Mouse (Mus musculus): ENCODE data around the gene Znrf4.

The Znrf4 gene

DNA sequence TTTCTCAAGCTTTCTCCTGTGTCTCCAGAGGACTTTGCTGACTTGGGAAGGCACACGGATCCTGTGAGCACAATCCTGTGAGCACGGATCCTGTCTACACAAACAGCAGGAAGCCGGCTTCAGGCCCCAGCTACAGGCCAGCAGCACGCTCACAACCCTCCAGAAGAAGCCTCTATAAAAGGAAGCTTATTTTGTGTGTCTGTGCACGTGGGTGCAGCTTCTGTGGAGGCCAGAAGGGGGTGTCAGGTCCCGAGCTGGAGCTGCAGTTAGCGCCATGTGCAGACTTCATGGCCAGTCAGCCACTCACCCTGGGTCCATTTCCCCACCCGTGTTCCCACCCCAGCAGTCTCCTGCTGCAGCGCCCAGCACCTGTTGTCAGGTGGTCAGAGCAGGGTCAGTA, 43.9 kb downstream of the Znrf4 start:
- no peak for DNase-seq (ENCODE audit: low spot score in 2 of 2)

DNA sequence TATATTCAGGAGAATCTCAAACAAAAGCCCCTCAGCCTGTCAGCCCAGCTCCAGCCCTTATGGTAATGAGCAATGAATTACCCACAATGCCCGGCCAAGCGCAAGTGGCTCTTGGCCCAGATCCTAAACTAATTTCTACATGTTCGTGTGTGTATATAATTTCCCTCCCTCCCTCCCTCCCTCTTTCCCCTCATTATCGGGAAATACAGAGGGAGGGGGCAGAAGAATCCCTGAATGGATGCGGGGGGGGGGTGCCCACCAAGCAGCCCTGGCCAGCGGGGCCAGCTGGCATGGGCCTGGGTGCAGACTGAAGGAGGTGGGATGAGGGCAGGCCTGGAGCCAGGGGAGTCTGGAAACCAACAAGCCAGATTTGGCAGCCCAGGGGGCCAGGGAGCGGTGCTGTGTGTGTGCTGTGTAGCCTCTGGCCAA, 44.8 kb downstream of the Znrf4 start:
- DNase-seq (ENCODE audit: low spot score in 2 of 2) = no peak

DNA sequence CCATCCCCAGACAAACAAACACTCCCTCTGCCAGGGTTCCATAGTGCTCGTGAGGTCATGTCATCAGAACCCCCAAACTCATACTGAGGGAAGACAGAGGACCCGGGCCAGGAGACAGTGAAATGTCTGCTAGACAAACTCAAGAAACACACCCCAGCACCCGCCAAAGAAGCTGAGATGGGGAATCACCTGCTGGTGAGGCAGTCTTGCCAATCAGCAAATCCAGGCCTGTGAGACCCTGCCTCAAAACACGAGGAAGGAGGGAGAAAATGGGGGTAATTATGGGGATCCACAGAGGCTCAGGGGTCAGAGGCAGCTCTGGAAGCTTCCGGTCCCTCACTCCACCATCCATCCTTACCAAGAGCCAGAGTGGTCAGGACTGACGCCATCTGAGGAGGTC, 45.5 kb downstream of the Znrf4 start:
- no peak for DNase-seq (ENCODE audit: low spot score in 2 of 2)

DNA sequence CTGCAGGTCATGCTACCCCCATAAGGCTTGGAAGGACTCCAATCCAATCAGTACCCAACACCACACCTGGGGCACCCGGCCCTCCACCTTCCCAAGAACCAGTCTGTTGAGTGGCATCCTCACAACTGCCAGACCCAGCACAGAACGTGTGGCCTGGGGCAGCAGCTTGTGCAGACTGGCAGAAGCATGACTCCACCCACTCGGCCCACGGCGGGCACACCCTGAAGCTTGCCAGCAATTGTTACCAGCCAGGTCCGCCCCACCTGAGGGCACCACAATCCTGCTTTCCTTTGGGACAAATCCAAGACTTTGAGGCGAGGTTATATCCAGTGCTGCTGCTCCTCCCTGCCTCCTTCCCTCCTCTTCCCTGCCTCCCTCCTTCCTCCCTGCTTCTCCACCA, 47.4 kb downstream of the Znrf4 start:
- DNase-seq (ENCODE audit: low spot score in 2 of 2) = no peak

DNA sequence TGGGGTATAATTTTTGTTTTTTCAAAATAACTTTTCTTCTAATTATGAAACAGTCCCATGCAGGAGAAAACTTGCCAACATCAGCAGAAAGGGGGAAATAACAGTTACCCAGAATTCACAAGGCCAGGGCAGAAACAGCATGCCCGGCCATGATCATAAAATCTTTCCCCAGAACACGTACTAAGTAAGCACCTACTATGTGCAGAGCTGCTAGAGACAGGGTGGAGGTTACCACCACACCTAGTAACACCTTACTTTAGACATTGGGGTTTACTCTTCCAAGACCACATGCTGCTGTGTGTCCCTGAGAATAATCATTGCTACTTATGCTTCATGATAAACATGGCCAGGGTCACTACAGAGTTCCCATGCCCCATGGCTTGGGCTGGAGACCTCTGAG, 47.9 kb downstream of the Znrf4 start:
- DNase-seq (ENCODE audit: low spot score in 2 of 2) = no peak

DNA sequence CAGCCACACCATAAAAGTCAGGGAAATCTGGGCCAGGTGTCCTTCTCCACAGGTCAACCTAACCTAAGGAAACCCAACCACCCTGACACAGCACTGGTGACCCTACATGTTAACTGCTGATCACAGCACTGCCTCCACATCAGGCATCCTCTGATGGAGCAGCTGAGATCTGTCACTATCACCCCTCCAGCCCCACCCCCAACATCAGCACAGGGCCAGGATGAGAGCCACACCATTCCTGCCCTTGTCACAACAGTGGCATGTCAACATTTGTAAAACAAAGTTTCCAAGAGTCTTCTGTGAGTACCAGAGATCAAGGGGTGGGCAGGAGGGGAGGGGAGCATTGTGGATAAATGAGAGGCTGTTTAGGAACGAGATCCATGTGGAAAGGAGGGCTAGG, 48.7 kb downstream of the Znrf4 start:
- DNase-seq (ENCODE audit: low spot score in 2 of 2) = no peak

DNA sequence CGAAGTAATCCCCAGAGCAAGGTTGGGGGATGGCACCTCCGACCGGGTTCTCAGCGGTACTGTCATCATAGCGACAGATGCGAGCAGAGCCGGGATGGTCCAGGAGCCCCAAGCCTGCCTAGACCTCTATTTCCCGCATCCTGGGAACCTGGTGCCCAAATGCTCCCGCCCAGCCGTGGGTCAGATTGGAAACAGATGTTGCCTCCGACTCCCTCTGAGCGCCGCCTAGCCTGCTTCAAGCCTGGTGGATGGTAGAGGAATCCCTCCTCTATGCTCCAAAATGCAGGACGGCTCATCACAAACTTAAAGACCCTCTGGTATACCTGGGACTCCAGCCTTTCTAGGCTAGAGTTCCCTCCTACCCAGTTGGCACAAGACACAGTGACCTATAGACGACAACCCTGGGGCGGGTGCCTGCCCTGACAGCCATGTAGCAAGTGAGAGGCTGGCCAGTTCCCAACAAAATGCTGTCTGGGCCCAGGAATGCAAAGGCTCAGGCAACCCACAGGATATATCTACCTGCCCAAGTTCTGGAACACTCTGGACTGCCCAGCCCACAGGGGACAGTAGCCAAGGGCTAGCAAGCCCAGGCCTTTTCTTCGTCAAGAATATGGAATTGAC, 49.3 kb downstream of the Znrf4 start:
- no peak for DNase-seq (ENCODE audit: low spot score in 2 of 2)

DNA sequence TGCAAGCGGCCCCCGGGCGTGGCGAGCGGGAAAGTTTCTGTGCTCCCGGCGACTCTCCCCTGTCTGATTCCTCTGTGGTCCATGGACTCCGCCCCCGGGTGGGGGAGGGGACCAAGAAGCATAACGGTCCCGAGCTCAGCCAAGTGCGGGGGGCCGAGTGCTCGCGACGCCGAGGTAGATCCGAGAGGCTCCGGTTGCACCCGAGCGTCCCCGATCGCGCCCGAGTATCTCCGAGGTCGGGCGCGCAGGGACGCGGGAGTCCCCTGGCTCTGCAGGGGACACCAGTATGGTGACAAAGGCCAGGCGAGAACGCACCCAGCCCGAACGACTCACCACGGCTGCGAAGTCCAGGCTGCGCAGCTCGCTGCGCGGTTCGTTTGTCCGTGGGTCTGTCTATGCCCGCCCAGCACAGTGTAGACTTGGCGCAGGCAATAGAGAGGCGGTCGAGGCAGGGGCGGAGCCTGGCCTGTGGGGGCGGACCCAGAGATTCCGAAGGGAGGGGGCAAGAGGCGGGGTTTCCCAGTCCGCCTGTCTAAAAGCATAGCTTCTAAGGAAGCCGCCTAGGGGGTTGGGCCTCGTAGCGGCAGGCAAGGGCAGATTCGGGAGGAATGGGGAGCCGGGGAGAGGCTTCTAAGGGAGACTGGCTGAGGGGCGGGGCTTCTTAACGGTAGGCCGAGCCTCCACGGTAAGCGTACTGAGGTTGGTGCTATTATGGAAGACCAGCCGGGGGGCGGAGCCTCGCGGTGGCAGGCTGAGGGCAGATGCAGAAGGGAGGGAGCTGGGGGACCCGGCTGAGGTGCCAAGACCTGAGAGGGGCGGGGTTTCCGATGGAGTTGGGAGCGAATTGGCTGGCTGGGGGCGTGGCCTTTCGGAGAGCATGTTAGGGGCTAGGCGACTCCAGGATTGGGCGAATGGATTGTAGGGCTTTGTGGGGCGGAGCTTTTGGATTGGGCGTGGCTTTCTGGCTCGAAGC, 50.2 kb downstream of the Znrf4 start:
- peak; percentile 95 to 96 for DNase-seq (ENCODE audit: low spot score in 2 of 2)

All from thymus, postnatal 10 days (tissue).